Mouse (Mus musculus) lung, postnatal 0 days (tissue): ENCODE results near the gene Gsg1l2.

Source experiments
- CTCF ChIP-seq: IDR thresholded peaks from 2 replicates; pipeline ENCODE4 v1.5.1; 2016; ENCODE audit warnings: antibody characterized with exemption, mild to moderate bottlenecking
- EP300 ChIP-seq: IDR thresholded peaks from 2 replicates; pipeline ENCODE4 v1.6.1; 2016; ENCODE audit warnings: antibody characterized with exemption, mild to moderate bottlenecking, control low read depth

DNA sequence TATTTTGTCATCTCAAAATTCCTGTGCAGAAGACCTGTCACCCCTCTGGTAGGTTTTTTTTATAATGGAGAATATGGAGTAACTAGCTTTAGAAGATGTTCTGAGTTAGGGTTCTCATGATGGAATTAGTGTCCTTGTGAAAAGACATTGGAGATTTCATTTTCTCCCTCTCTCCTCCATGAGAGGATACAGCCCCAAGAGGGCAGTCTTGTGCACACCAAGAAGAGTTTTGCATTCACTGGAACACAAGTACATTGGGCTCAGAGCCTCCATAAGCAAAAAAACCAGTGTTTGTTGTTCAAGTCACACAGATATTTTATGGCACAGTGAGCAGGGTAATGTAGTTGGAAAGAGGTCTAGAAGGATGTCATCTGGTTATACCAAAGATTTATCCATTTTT, 32.8 kb upstream of the Gsg1l2 start:
- TF ChIP-seq CTCF (peak; percentile 22; the same call in 1 of the 2 replicates), EP300 (no peak)
